Mouse (Mus musculus) right cerebral cortex, postnatal 10 days (tissue): ENCODE measurements at regions not wholly inside any gene's neighbourhood (a gene's known extent, or its start where the extent isn't known, plus 50 kb on each side); places are given as distances from the start of the nearest gene placed in this dataset.

ENCODE experiments used
- DNase-seq, 2 experiments: peaks; one replicate each; pipeline ENCODE4 v3.0.0; 2021; ENCODE audit warnings: low spot score in 2 of 2

GRCm38 (mm10) chr6:123930951-123931350, 77.7 kb upstream of the Vmn2r25 start:
- peak; percentile 25 to 40 for DNase-seq

- DNase-seq: no peak
Observed at GRCm38 (mm10) chr6:123937930-123938329, 84.7 kb upstream of the Vmn2r25 start.

DNA sequence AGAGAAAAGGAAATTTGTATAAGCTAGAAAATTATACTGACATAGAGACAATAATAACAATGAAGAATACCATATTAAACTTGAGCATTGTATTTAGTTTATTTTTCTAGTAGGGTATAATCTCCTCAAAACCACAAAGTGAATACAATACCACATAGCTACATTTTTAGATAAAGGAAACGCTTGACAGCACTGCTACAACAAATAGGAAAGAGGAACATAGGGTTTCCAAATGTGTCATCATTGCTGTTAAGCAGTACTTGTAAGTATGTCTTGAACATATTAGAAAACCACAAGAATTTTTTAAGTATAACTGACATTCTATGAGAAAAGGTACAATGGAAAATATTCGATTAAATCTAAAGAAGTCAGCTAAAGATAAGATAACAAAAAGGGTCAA, 63.0 kb upstream of the Vmn2r26 start:
- no peak for DNase-seq

DNA sequence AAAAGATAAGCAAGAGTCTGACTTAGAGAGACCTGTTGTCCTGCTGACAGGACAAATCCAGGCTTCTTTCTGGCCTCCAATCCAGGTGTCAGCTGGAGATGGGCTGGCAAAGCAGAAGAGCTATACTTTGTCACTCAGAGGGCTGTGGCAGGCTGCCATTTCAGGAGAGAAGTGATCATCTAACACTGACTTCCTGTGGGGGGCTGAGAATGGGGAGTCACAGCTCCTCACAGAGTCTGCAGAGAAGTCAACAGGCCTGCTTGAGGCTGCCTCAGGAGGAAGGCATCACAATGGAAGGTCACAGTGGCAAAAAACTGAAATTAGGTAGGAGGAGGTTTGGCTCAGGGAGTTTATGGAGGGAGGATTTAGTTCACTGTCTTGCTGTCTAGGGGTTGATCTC, 53.2 kb upstream of the Vmn2r26 start:
- DNase-seq: peak in 1 of 2 experiments; percentile 19
